8 mouse cellular contexts compared by ENCODE assay signal in the genomic region with DNA sequence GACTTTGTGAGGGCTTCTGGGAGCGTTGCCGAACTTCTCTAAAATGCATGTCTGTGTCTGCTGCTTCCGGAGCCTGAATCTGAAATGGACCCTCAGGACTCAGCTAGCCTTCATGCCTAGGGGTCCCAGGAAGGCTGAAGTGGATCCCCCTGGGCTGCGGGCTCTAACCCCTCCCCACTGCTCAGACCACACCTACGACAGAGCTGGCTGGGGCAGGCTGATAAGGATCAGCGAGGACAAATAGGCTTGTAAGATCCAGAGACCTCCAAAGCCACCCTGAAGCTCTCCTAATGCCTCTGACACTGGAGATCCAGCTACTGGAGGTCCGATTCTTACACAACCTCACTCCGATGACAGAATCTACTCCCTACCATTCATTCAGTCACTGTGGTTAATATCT. TPM values are rescaled to one million over a fixed set of nuclear protein-coding genes. Genes with fewer than 3 reads are reported as not detected.
A peak's percentile ranks its signal among the peaks of the same experiment; 100 is the strongest.
DNase-seq lines count a peak whose midpoint lies in the region; ATAC-seq lines count a peak whose summit lies in the region.

No protein-coding gene starts in this region.

- peak overlapping the region; percentile 39 for H3K4me3 ChIP-seq in kidney, embryonic 16.5 days (ENCODE audit: low read length)
- H3K4me3 ChIP-seq in embryonic facial prominence, embryonic 10.5 days, result peak overlapping the region; percentile 56
- peak overlapping the region; percentile 27 for H3K4me3 ChIP-seq in intestine, embryonic 14.5 days (ENCODE audit: low read depth, low read length)
- peak overlapping the region; percentile 41 for H3K4me3 ChIP-seq in midbrain, embryonic 16.5 days (ENCODE audit: low read depth, low read length)

- WGBS in kidney, embryonic 16.5 days, result 5% methylated on average over 8 of the region's 8 CpGs
- WGBS in embryonic facial prominence, embryonic 10.5 days, result 9% methylated on average over 8 of the region's 8 CpGs
- 7% methylated on average over 8 of the region's 8 CpGs for WGBS in intestine, embryonic 14.5 days
- 8% methylated on average over 8 of the region's 8 CpGs for WGBS in midbrain, embryonic 16.5 days

- peak overlapping the region; percentile 74 for H3K27ac ChIP-seq in kidney, embryonic 16.5 days (ENCODE audit: low read length)
- H3K27ac ChIP-seq in embryonic facial prominence, embryonic 10.5 days (replicated peaks), result peak overlapping the region; percentile 79
- peak overlapping the region; percentile 24 for H3K27ac ChIP-seq in intestine, embryonic 14.5 days (ENCODE audit: low read depth)
- H3K27ac ChIP-seq in midbrain, embryonic 16.5 days (ENCODE audit: low read length), result no peak overlapping the region

- H3K9ac ChIP-seq in kidney, embryonic 16.5 days (replicated peaks; ENCODE audit: low read length), result peak overlapping the region; percentile 54
- no peak overlapping the region; the same call in 1 of the 2 replicates for H3K9ac ChIP-seq in intestine, embryonic 14.5 days (ENCODE audit: low read length)
- peak overlapping the region; percentile 42; the same call in 1 of the 2 replicates for H3K9ac ChIP-seq in midbrain, embryonic 16.5 days (ENCODE audit: low read depth, low read length)

- intact Hi-C loops in left cerebral cortex, postnatal 4 days (cut with DNase I), result loop anchor here (10.0 kb wide), 1 partner anchor 132 kb away; no protein-coding TSS in a partner anchor

- H3K9me3 ChIP-seq in kidney, embryonic 16.5 days (ENCODE audit: low read length), result no peaks in the 10 kb centered on the region
- no peaks in the 10 kb centered on the region for H3K9me3 ChIP-seq in embryonic facial prominence, embryonic 10.5 days
- no peaks in the 10 kb centered on the region for H3K9me3 ChIP-seq in intestine, embryonic 14.5 days (ENCODE audit: control insufficient read depth, low read length)
- no peaks in the 10 kb centered on the region for H3K9me3 ChIP-seq in midbrain, embryonic 16.5 days (replicated peaks; ENCODE audit: control insufficient read depth, low read length, poor library complexity, severe bottlenecking)

- peaks cover under 1% of the 10 kb centered on the region; the same call in 1 of the 2 replicates for H3K36me3 ChIP-seq in kidney, embryonic 16.5 days (ENCODE audit: insufficient read depth, low read length)
- peaks cover 23% of the 10 kb centered on the region for H3K36me3 ChIP-seq in embryonic facial prominence, embryonic 10.5 days (replicated peaks)
- H3K36me3 ChIP-seq in intestine, embryonic 14.5 days (ENCODE audit: control insufficient read depth, insufficient read depth, low read length), result peaks cover 17% of the 10 kb centered on the region
- H3K36me3 ChIP-seq in midbrain, embryonic 16.5 days (ENCODE audit: control insufficient read depth, insufficient read depth, low read length), result no peaks in the 10 kb centered on the region

- DNase-seq in kidney, postnatal 36 days, result no peak
- peak; percentile 41 for DNase-seq in embryonic facial prominence, embryonic 10.5 days (ENCODE audit: low spot score)
- DNase-seq in intestine, embryonic 14.5 days (ENCODE audit: low spot score), result no peak
- DNase-seq in retina, postnatal 1 day, result no peak
- no peak for DNase-seq in left cerebral cortex, postnatal 4 days
- no peak for DNase-seq in cerebellum, adult 11 months

- peak; percentile 20; the same call in 1 of the 2 replicates for ATAC-seq in kidney, embryonic 16.5 days (ENCODE audit: low FRiP score, low TSS enrichment)
- peak; percentile 16; the same call in 1 of the 2 replicates for ATAC-seq in intestine, embryonic 14.5 days (replicated peaks; ENCODE audit: low FRiP score, low TSS enrichment, low read depth)
- ATAC-seq in midbrain, embryonic 16.5 days, result no peak

- H3K27me3 ChIP-seq in kidney, embryonic 16.5 days (ENCODE audit: insufficient read depth, low read length), result peaks cover 6% of the 10 kb centered on the region
- peaks cover 76% of the 10 kb centered on the region for H3K27me3 ChIP-seq in embryonic facial prominence, embryonic 10.5 days (replicated peaks; ENCODE audit: low read depth, poor library complexity, severe bottlenecking)
- H3K27me3 ChIP-seq in intestine, embryonic 14.5 days (replicated peaks; ENCODE audit: control insufficient read depth, insufficient read depth, low read length), result 0 out of 2 replicates have a peak, but pooled peaks cover under 1% of the 10 kb centered on the region
- peaks cover 3% of the 10 kb centered on the region; the same call in 1 of the 2 replicates for H3K27me3 ChIP-seq in midbrain, embryonic 16.5 days (ENCODE audit: control insufficient read depth, insufficient read depth, low read depth, low read length)

- H3K4me2 ChIP-seq in kidney, embryonic 16.5 days (replicated peaks; ENCODE audit: low read depth, low read length), result peak overlapping the region; percentile 61
- H3K4me2 ChIP-seq in intestine, embryonic 14.5 days (ENCODE audit: low read length), result peak overlapping the region; percentile 52
- peak overlapping the region; percentile 78 for H3K4me2 ChIP-seq in midbrain, embryonic 16.5 days (ENCODE audit: low read length)

- H3K4me1 ChIP-seq in kidney, embryonic 16.5 days (ENCODE audit: insufficient read depth, low read length), result peaks cover 60% of the 10 kb centered on the region
- peaks cover 79% of the 10 kb centered on the region for H3K4me1 ChIP-seq in embryonic facial prominence, embryonic 10.5 days
- H3K4me1 ChIP-seq in intestine, embryonic 14.5 days (replicated peaks; ENCODE audit: control insufficient read depth, insufficient read depth, low read length), result peaks cover 35% of the 10 kb centered on the region
- peaks cover 13% of the 10 kb centered on the region for H3K4me1 ChIP-seq in midbrain, embryonic 16.5 days (ENCODE audit: control insufficient read depth, insufficient read depth, low read length)

RNA-seq across cellular contexts. Expression of a gene that starts 8.6 kb away (rescaled TPM):
- polyA plus RNA-seq in kidney, embryonic 16.5 days (2015; fragmentation: Nextera tagmentation; extraction: Ambion mirVana), result 1.5 and 3.6 TPM in 2 replicates
- 0.86 and 4.4 TPM in 2 replicates for polyA plus RNA-seq in embryonic facial prominence, embryonic 10.5 days (2016; fragmentation: Nextera tagmentation; extraction: Ambion mirVana)
- 0.23 and 1.6 TPM in 2 replicates for polyA plus RNA-seq in intestine, embryonic 14.5 days (2014; fragmentation: Nextera tagmentation; extraction: Ambion mirVana)
- 0.39 and 0.48 TPM in 2 replicates for polyA plus RNA-seq in midbrain, embryonic 16.5 days (2015; fragmentation: Nextera tagmentation; extraction: Ambion mirVana)
- 1 to 10 TPM in 1 of 2 experiments, under 1 TPM in 1; 0.87 to 1.1 TPM for total RNA-seq in left cerebral cortex, postnatal 4 days (2021)

RNA-seq across cellular contexts. Expression of a gene that starts 13.8 kb away (rescaled TPM):
- polyA plus RNA-seq in kidney, embryonic 16.5 days (2015; fragmentation: Nextera tagmentation; extraction: Ambion mirVana), result 98.8 and 108 TPM in 2 replicates
- polyA plus RNA-seq in embryonic facial prominence, embryonic 10.5 days (2016; fragmentation: Nextera tagmentation; extraction: Ambion mirVana), result 39.2 and 46.3 TPM in 2 replicates
- 25.7 and 26.7 TPM in 2 replicates for polyA plus RNA-seq in intestine, embryonic 14.5 days (2014; fragmentation: Nextera tagmentation; extraction: Ambion mirVana)
- polyA plus RNA-seq in midbrain, embryonic 16.5 days (2015; fragmentation: Nextera tagmentation; extraction: Ambion mirVana), result 6.1 and 8.0 TPM in 2 replicates
- total RNA-seq in left cerebral cortex, postnatal 4 days (2021), result 10 to 100 TPM; 11.2 to 11.6 TPM
